Mouse (Mus musculus) embryo, embryonic 9.5 days (tissue): Measurements from ENCODE around the gene Ugt1a1.
"Not testable (repeated sequence)": the region's sequence is repeated elsewhere in the genome, so short reads cannot be mapped to it uniquely, and the experiment has no call there.

Experiments used
- DNase-seq: peaks from one replicate; pipeline ENCODE4 v3.0.0-alpha.2; 2017; ENCODE audit errors: extremely low spot score

The Ugt1a1 gene

GRCm38 (mm10) chr1:88218591-88218990 is 6.8 kb downstream of the Ugt1a1 start:
- peak; percentile 15 for DNase-seq

- DNase-seq, result no peak
Measured at GRCm38 (mm10) chr1:88219054-88219453, 7.3 kb downstream of the Ugt1a1 start.

GRCm38 (mm10) chr1:88220336-88220735 is 8.6 kb downstream of the Ugt1a1 start:
- peak; percentile 19 for DNase-seq

GRCm38 (mm10) chr1:88222216-88222615 is 10.5 kb downstream of the Ugt1a1 start:
- DNase-seq, result no peak

GRCm38 (mm10) chr1:88223011-88223515 is 11.3 kb downstream of the Ugt1a1 start:
- not testable (repeated sequence) for DNase-seq

GRCm38 (mm10) chr1:88223591-88223990 is 11.8 kb downstream of the Ugt1a1 start:
- no peak for DNase-seq

GRCm38 (mm10) chr1:88224029-88224776 is 12.4 kb downstream of the Ugt1a1 start:
- DNase-seq, result no peak

GRCm38 (mm10) chr1:88225301-88225700 is 13.5 kb downstream of the Ugt1a1 start:
- DNase-seq, result not testable (repeated sequence)

- no peak for DNase-seq
Measured at GRCm38 (mm10) chr1:88225741-88226140, 14.0 kb downstream of the Ugt1a1 start.

- DNase-seq, result no peak
Measured at GRCm38 (mm10) chr1:88226670-88227379, 15.1 kb downstream of the Ugt1a1 start, which contains the start of gene Mroh2a. Mroh2a (plus strand) TSS chr1:88226986.

GRCm38 (mm10) chr1:88227482-88227881 is 15.7 kb downstream of the Ugt1a1 start:
- DNase-seq, result no peak

- no peak for DNase-seq
Measured at GRCm38 (mm10) chr1:88228121-88228520, 16.4 kb downstream of the Ugt1a1 start.

- no peak for DNase-seq
Measured at GRCm38 (mm10) chr1:88229566-88229965, 17.8 kb downstream of the Ugt1a1 start.

- DNase-seq, result no peak
Measured at GRCm38 (mm10) chr1:88229986-88230385, 18.2 kb downstream of the Ugt1a1 start.

GRCm38 (mm10) chr1:88230421-88230820 is 18.7 kb downstream of the Ugt1a1 start:
- DNase-seq, result no peak

- DNase-seq, result no peak
Measured at GRCm38 (mm10) chr1:88230981-88231802, 19.4 kb downstream of the Ugt1a1 start.

- no peak for DNase-seq
Measured at GRCm38 (mm10) chr1:88231803-88232499, 20.2 kb downstream of the Ugt1a1 start.

GRCm38 (mm10) chr1:88232664-88233380 is 21.1 kb downstream of the Ugt1a1 start:
- no peak for DNase-seq

GRCm38 (mm10) chr1:88233421-88234247 is 21.9 kb downstream of the Ugt1a1 start:
- DNase-seq, result no peak

GRCm38 (mm10) chr1:88234248-88234610 is 22.5 kb downstream of the Ugt1a1 start:
- DNase-seq, result no peak
